Mouse (Mus musculus) lung, adult 2 months (tissue): ENCODE results near the gene Ptma.

Experiments
- CTCF ChIP-seq: fragments of 200-500 bp; IDR thresholded peaks from 2 replicates; pipeline ENCODE4 v1.5.1; 2011; ENCODE audit warnings: mild to moderate bottlenecking, low read length, control low read depth; ENCODE audit not compliant: insufficient read depth
- POLR2A ChIP-seq: fragments of 200-500 bp; IDR thresholded peaks from 2 replicates; pipeline ENCODE4 v1.6.1; 2011; ENCODE audit warnings: low read depth, mild to moderate bottlenecking, control low read depth, low read length, borderline replicate concordance; ENCODE audit errors: extremely low read depth

DNA sequence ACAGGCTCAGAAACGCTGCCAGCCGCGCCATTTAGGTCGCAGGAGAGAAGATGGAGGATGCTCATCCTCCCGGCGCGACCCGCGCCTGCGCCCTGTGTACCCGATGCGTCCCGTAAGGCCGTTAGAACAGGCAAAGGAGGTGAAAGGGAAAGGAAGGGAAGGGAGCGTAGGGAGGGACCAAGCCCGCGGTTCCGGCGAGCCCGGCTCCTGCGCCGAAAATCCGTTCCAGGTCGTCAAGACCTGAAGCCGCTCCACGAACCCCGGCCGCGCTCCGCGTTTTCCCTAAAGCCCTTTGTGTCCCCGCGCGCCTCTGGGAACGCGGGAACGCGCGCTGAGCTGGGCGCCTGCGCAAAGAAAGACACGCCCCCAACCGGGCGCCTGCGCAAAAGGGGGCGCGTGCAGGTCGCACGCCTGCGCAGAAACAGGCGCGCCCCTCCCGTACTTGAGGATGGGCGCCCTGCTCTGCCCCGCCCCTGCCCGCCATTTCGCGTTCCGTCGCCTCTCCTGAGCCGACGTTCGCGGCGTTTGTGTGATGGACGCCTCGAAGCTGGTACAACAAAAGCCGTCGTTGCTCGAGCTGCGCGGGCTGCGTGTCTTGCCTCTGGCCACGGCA is 39.1 kb upstream of the Ptma start:
- TF ChIP-seq CTCF (no peak), POLR2A (peak; percentile 99)
